8 mouse cellular contexts compared by ENCODE assay signal in the genomic region with DNA sequence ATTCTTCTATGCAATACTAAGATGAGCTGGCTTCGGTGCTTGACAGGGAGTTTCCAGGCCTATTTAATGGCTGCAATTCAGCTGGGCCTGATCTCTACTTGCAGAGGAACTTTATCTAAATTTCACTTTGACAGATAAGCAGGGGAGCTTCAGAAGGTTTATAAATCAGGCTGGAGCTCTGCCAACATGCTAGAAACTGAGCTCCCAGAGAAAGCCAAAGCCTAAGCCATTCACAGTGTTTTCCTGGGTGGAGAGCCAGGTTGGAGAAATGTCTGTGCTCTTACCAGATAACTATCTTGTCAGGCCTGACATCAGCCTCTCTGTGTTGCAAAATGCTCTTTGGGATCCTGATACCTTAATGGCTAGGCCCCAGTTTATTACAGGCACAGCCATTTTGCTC. TPM values are rescaled to one million over a fixed set of nuclear protein-coding genes. Genes with fewer than 3 reads are reported as not detected.
DNase-seq lines count a peak whose midpoint lies in the region; ATAC-seq and TF ChIP-seq lines count a peak whose summit lies in the region.

No protein-coding gene starts in this region.

- no peak for DNase-seq in gastrocnemius, adult 2 months
- no peak for DNase-seq in gastrocnemius, postnatal 36 days
- DNase-seq in adipocyte (ENCODE audit: low spot score), result peak; percentile 53
- DNase-seq in limb, embryonic 11.5 days (ENCODE audit: low spot score), result no peak
- no peak for DNase-seq in left cerebral cortex, adult 2 months (ENCODE audit: extremely low spot score in 1 of 2, low spot score in 2 of 2)
- no peak for DNase-seq in frontal cortex, postnatal 14 days (ENCODE audit: low spot score in 2 of 2)
- no peak for DNase-seq in spleen, postnatal 10 days (ENCODE audit: low spot score in 2 of 2)

- H3K4me1 ChIP-seq in heart, embryonic 13.5 days, result peaks cover 28% of the 10 kb centered on the region
- peaks cover 13% of the 10 kb centered on the region for H3K4me1 ChIP-seq in limb, embryonic 11.5 days (ENCODE audit: control insufficient read depth, insufficient read depth, low read length)

- peak overlapping the region; percentile 31 for H3K4me2 ChIP-seq in heart, embryonic 13.5 days
- peak overlapping the region; percentile 26; the same call in 1 of the 2 replicates for H3K4me2 ChIP-seq in limb, embryonic 11.5 days (ENCODE audit: low read depth, severe bottlenecking)

- ATAC-seq in heart, embryonic 13.5 days (ENCODE audit: extremely low read depth, insufficient number of reproducible peaks, low FRiP score, low TSS enrichment), result no peak
- ATAC-seq in limb, embryonic 11.5 days (ENCODE audit: insufficient number of reproducible peaks, low FRiP score, low TSS enrichment, low read depth), result no peak

- intact Hi-C loops in gastrocnemius, adult 2 months (cut with DNase I), result no loop called here
- intact Hi-C loops in gastrocnemius, postnatal 36 days (cut with DNase I), result no loop called here
- intact Hi-C loops in left cerebral cortex, adult 2 months (cut with DNase I), result no loop called here

- peak overlapping the region; percentile 40; the same call in 1 of the 2 replicates for H3K9ac ChIP-seq in heart, embryonic 13.5 days
- peak overlapping the region; percentile 41; the same call in 1 of the 2 replicates for H3K9ac ChIP-seq in limb, embryonic 11.5 days (ENCODE audit: low read length)

- H3K4me3 ChIP-seq in gastrocnemius, adult 2 months, result no peak overlapping the region
- no peak overlapping the region for H3K4me3 ChIP-seq in heart, embryonic 13.5 days
- no peak overlapping the region for H3K4me3 ChIP-seq in limb, embryonic 11.5 days (ENCODE audit: low read depth, low read length)
- no peak overlapping the region for H3K4me3 ChIP-seq in left cerebral cortex, adult 2 months

- no peaks in the 10 kb centered on the region for H3K9me3 ChIP-seq in heart, embryonic 13.5 days
- 0 out of 2 replicates have a peak, but pooled peaks cover 3% of the 10 kb centered on the region for H3K9me3 ChIP-seq in limb, embryonic 11.5 days (ENCODE audit: control insufficient read depth, low read length)

- no peaks in the 10 kb centered on the region for H3K27me3 ChIP-seq in heart, embryonic 13.5 days (replicated peaks)
- no peaks in the 10 kb centered on the region for H3K27me3 ChIP-seq in limb, embryonic 11.5 days (ENCODE audit: control insufficient read depth, insufficient read depth, low read length)

- WGBS in heart, embryonic 13.5 days, result 17% methylated on average over 1 of the region's 1 CpGs
- WGBS in limb, embryonic 11.5 days, result 38% methylated on average over 1 of the region's 1 CpGs

- no peak for TF ChIP-seq CTCF in gastrocnemius, adult 2 months (IDR thresholded peaks at IDR 0.05)
- no peak for TF ChIP-seq CTCF in left cerebral cortex, adult 2 months (IDR thresholded peaks at IDR 0.05)

- H3K36me3 ChIP-seq in heart, embryonic 13.5 days, result no peaks in the 10 kb centered on the region
- H3K36me3 ChIP-seq in limb, embryonic 11.5 days (ENCODE audit: control insufficient read depth, insufficient read depth, low read length), result no peaks in the 10 kb centered on the region

- peak overlapping the region; percentile 69 for H3K27ac ChIP-seq in gastrocnemius, adult 2 months
- peak overlapping the region; percentile 81 for H3K27ac ChIP-seq in heart, embryonic 13.5 days (replicated peaks)
- peak overlapping the region; percentile 81 for H3K27ac ChIP-seq in limb, embryonic 11.5 days (replicated peaks; ENCODE audit: low read depth, low read length)
- no peak overlapping the region for H3K27ac ChIP-seq in left cerebral cortex, adult 2 months

RNA-seq across cellular contexts. Expression of a gene that starts 48.6 kb away (rescaled TPM):
- 10 to 100 TPM; 11.2 to 18.6 TPM for total RNA-seq in gastrocnemius, adult 2 months (2021)
- total RNA-seq in gastrocnemius, postnatal 36 days (2021), result 10 to 100 TPM; 14.6 to 17.4 TPM
- polyA plus RNA-seq in heart, embryonic 13.5 days (2015; fragmentation: Nextera tagmentation; extraction: Ambion mirVana), result 26.2 and 30.3 TPM in 2 replicates
- 188 and 201 TPM in 2 replicates for polyA plus RNA-seq in limb, embryonic 11.5 days (2014; fragmentation: Nextera tagmentation; extraction: Ambion mirVana)
- total RNA-seq in left cerebral cortex, adult 2 months (2021), result 1 to 10 TPM; 8.1 to 8.9 TPM
